Mouse (Mus musculus) spleen, adult 2 months (tissue): Measurements from ENCODE around the gene Rft1.

Experiments
- CTCF ChIP-seq: fragments of 200-500 bp; IDR thresholded peaks from 2 replicates; pipeline ENCODE4 v1.5.1; 2011; ENCODE audit warnings: mild to moderate bottlenecking, inconsistent platforms; ENCODE audit not compliant: insufficient read depth, insufficient read length, insufficient replicate concordance; ENCODE audit errors: extremely low read depth
- POLR2A ChIP-seq: fragments of 200-500 bp; IDR thresholded peaks from 2 replicates; pipeline ENCODE4 v1.6.1; 2011; ENCODE audit warnings: low read depth, low read length, inconsistent platforms

- TF ChIP-seq CTCF (no peak), POLR2A (no peak)
Measured at GRCm38 (mm10) chr14:30631834-30632233, 22.3 kb upstream of the Rft1 start.
